Mouse (Mus musculus) forebrain, embryonic 12.5 days (tissue): ENCODE results near the gene C1s1. TPM values are rescaled to one million over a fixed set of nuclear protein-coding genes. Genes with fewer than 3 reads are reported as not detected.
"Not testable (repeated sequence)": the region's sequence is repeated elsewhere in the genome, so short reads cannot be mapped to it uniquely, and the experiment has no call there.

Experiments used
- ATAC-seq: fragments of 200-750 bp; cut with Nextera tagmentation; 2 replicates; pipeline ENCODE4 v1.8.0; 2017; ENCODE audit warnings: moderate TSS enrichment; ENCODE audit not compliant: low FRiP score
- H3K27ac ChIP-seq: fragments of 300-500 bp; sonication (generic); 2 replicates; pipeline ENCODE4 v1.5.1; 2016; ENCODE audit warnings: mild to moderate bottlenecking
- H3K27me3 ChIP-seq: fragments of 300-500 bp; sonication (generic); 2 replicates; pipeline ENCODE4 v1.6.1; 2016; ENCODE audit warnings: mild to moderate bottlenecking
- H3K36me3 ChIP-seq: fragments of 300-500 bp; sonication (generic); replicated peaks from 2 replicates; pipeline ENCODE4 v1.6.1; 2016; ENCODE audit warnings: mild to moderate bottlenecking
- H3K4me1 ChIP-seq: fragments of 300-500 bp; sonication (generic); 2 replicates; pipeline ENCODE4 v1.6.1; 2016
- H3K4me2 ChIP-seq: fragments of 300-500 bp; sonication (generic); 2 replicates; pipeline ENCODE4 v1.6.1; 2016; ENCODE audit warnings: mild to moderate bottlenecking, moderate library complexity
- H3K4me3 ChIP-seq: fragments of 300-500 bp; sonication (generic); replicated peaks from 2 replicates; pipeline ENCODE4 v1.5.1; 2016; ENCODE audit warnings: mild to moderate bottlenecking
- H3K9ac ChIP-seq: fragments of 300-500 bp; sonication (generic); 2 replicates; pipeline ENCODE4 v1.6.1; 2016; ENCODE audit warnings: mild to moderate bottlenecking
- H3K9me3 ChIP-seq: fragments of 300-500 bp; sonication (generic); 2 replicates; pipeline ENCODE4 v1.6.1; 2016
- WGBS: fragments of 180-500 bp; shearing (Covaris S2); methylation state at CpG from one replicate; pipeline ENCODE4 v1.1.7; 2016; 5-methylcytosine and 5-hydroxymethylcytosine counted together
- polyA plus RNA-seq: library from polyadenylated mRNA; unstranded; fragments of >200 nt; fragmentation: Nextera tagmentation; extraction: Ambion mirVana; gene quantifications from 2 replicates; pipeline ENCODE4 v1.2.1, GENCODE M21; 2016

Gene C1s1
- polyA plus RNA-seq, 1 experiment from 2014 or later: 0.28 TPM

DNA sequence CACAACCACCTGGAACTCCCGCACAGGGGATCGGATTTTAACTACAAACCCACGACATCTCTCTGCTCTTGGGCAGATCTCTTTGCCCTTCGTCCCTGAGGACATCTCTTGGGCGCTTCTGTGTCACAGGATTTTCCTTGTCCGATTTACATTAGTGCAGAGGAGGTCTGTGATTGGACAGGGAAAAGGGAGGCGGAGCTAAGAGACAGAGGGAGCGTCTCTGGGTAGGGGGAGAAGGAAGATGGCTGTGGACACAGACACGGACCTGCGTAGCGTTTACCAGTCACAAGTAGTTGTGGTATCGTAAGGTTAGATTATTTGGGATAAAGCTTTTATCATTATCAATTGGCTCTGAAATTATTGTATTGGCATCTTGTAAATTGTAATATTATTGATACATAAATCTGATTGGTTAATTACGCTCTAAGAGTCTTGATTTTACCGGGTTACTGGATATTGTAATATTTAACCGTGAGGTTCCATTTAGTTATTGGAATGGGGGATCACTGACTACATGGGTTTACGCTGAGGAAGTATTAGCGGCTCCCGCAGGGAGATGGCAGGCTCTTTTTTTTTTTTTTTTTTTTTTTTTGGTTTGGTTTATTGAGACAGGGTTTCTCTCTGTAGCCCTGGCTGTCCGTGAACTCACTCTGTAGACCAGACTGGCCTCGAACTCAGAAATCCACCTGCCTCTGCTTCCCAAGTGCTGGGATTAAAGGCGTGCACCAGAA is 56.6 kb downstream of the C1s1 start:
- Histone ChIP-seq H3K27me3 (no peaks in the 10 kb centered on the region), H3K4me1 (no peaks in the 10 kb centered on the region), H3K36me3 (no peaks in the 10 kb centered on the region), H3K27ac (no peak overlapping the region), H3K4me2 (peak overlapping the region; percentile 50), H3K4me3 (peak overlapping the region; percentile 19), H3K9ac (no peak overlapping the region; the same call in 1 of the 2 replicates), H3K9me3 (no peaks in the 10 kb centered on the region)
- peak; percentile 91 for ATAC-seq
- 38% methylated on average over 21 of the region's 21 CpGs for WGBS

DNA sequence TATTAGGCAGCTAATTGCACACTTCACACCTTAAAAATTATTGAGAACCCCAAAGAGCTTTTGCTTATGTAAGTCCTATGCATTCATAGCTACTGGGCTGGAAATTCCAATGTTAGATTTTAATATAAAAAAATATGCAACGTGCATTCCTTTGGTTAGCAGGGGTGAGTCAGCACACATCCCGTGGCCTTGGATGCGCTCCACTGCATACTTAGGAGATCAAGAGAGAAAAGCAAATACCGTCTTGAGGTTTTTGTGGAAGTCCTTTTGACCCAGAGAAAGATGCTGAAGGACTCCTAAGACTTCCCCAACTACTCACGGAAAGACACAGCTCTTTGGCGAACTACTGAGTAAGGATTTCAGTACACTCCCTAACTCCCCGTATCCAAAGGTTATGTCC is 57.3 kb downstream of the C1s1 start:
- no peaks in the 10 kb centered on the region for H3K9me3 ChIP-seq
- 87% methylated on average over 7 of the region's 7 CpGs for WGBS
- peak overlapping the region; percentile 50 for H3K4me2 ChIP-seq
- H3K27ac ChIP-seq: no peak overlapping the region
- no peaks in the 10 kb centered on the region for H3K36me3 ChIP-seq
- H3K9ac ChIP-seq: no peak overlapping the region
- no peaks in the 10 kb centered on the region for H3K27me3 ChIP-seq
- no peak overlapping the region for H3K4me3 ChIP-seq
- 0 out of 2 replicates have a peak, but pooled peaks have one; percentile 4 for ATAC-seq
- no peaks in the 10 kb centered on the region for H3K4me1 ChIP-seq

GRCm38 (mm10) chr6:124483831-124484230 is 58.3 kb downstream of the C1s1 start:
- not testable (repeated sequence) for H3K9ac ChIP-seq, H3K27me3 ChIP-seq, H3K9me3 ChIP-seq, H3K27ac ChIP-seq, H3K36me3 ChIP-seq, H3K4me2 ChIP-seq, H3K4me3 ChIP-seq, H3K4me1 ChIP-seq, ATAC-seq
- 82% methylated on average over 3 of the region's 3 CpGs for WGBS

DNA sequence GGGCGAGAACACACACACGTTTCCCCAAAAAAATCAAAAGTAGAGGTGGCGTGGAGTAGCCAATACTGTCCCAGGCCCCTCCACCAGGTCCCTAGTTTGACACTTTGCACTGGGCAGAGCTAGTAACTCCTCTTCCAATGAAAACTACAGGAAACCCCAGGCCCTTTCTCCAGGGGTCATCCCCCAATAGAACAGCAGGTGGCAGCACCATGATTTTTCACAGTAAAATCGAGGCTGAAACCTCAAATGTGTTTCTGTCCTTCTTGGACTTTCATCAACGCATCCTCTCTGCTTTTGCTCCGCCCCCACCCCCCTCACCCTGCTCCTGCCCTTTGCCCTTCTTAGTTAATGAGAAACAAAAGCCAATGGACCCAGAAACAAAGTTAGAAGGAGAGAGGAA is 60.6 kb downstream of the C1s1 start:
- Histone ChIP-seq H3K4me1 (no peaks in the 10 kb centered on the region), H3K4me3 (no peak overlapping the region), H3K9me3 (no peaks in the 10 kb centered on the region), H3K4me2 (no peak overlapping the region), H3K27me3 (no peaks in the 10 kb centered on the region), H3K36me3 (no peaks in the 10 kb centered on the region), H3K27ac (no peak overlapping the region), H3K9ac (no peak overlapping the region)
- 25% methylated on average over 6 of the region's 6 CpGs for WGBS
- ATAC-seq: no peak

Other genes starting within 250 kb of the C1s1 start
- not detected in 2 replicates for gene Cd163, start 237.7 kb downstream of the C1s1 start, polyA plus RNA-seq
- 65.9 and 66.0 TPM in 2 replicates for gene Pex5, start 127.3 kb downstream of the C1s1 start, polyA plus RNA-seq
- 25.9 and 27.3 TPM in 2 replicates for gene Clstn3, start 77.6 kb downstream of the C1s1 start, polyA plus RNA-seq
- 0.10 TPM in 1 of 2 replicates, not detected in the other for gene C1rl, start 49.2 kb downstream of the C1s1 start, polyA plus RNA-seq
- gene C1ra, start 30.0 kb downstream of the C1s1 start, polyA plus RNA-seq: 0.14 and 0.19 TPM in 2 replicates
- gene C1rb, start 27.9 kb upstream of the C1s1 start, polyA plus RNA-seq: not detected in 2 replicates
- 0.08 TPM in 2 replicates for gene C1s2, start 93.7 kb upstream of the C1s1 start, polyA plus RNA-seq
- 28.1 and 35.0 TPM in 2 replicates for gene Lpcat3, start 120.7 kb upstream of the C1s1 start, polyA plus RNA-seq
- 194 and 199 TPM in 2 replicates for gene Emg1, start 169.8 kb upstream of the C1s1 start, polyA plus RNA-seq
- 330 and 338 TPM in 2 replicates for gene Phb2, start 170.0 kb upstream of the C1s1 start, polyA plus RNA-seq
- gene Ptpn6, start 196.4 kb upstream of the C1s1 start, polyA plus RNA-seq: 5.4 and 6.1 TPM in 2 replicates
- gene Grcc10, start 199.0 kb upstream of the C1s1 start, polyA plus RNA-seq: 550 and 568 TPM in 2 replicates
- gene Gm45234, start 213.7 kb upstream of the C1s1 start, polyA plus RNA-seq: not detected in 2 replicates
- 17.6 and 19.2 TPM in 2 replicates for gene Atn1, start 214.2 kb upstream of the C1s1 start, polyA plus RNA-seq
- gene Eno2, start 227.3 kb upstream of the C1s1 start, polyA plus RNA-seq: 10.5 and 10.6 TPM in 2 replicates
- 3.3 and 4.0 TPM in 2 replicates for gene Lrrc23, start 237.4 kb upstream of the C1s1 start, polyA plus RNA-seq